Comparison of ENCODE assay signal across 25 mouse cellular contexts in genomic region chr12:72592991-72593390, GRCm38 (mm10). TPM values are rescaled to one million over a fixed set of nuclear protein-coding genes. Genes with fewer than 3 reads are reported as not detected.
"Had no signal": no experiment of that assay in that cellular context is flagged by ENCODE, and none has a peak within 500 bp of the region (broad histone marks: within the 10 kb centered on the region; RNA-seq: fewer than 3 reads in every experiment).

No protein-coding gene starts in this region.

- H3K36me3 ChIP-seq: neural tube, embryonic 13.5 days; neural tube, embryonic 15.5 days; stomach, embryonic 15.5 days had no signal

- DNase-seq: retina, postnatal 1 day; right cerebral cortex, adult 18-20 months; right cerebral cortex, postnatal 14 days; right cerebral cortex, postnatal 25 days; right cerebral cortex, postnatal 4 days; spleen, adult 18-20 months; thymus, adult 18-20 months; thymus, adult 2 months; thymus, postnatal 14 days; thymus, postnatal 25 days; thymus, postnatal 36 days; thymus, postnatal 4 days had no signal

- H3K4me2 ChIP-seq: neural tube, embryonic 13.5 days; neural tube, embryonic 15.5 days; stomach, embryonic 15.5 days had no signal

- H3K27ac ChIP-seq: neural tube, embryonic 13.5 days; neural tube, embryonic 15.5 days; stomach, embryonic 15.5 days; stomach, postnatal 0 days had no signal

- H3K4me1 ChIP-seq: neural tube, embryonic 13.5 days; neural tube, embryonic 15.5 days; stomach, embryonic 15.5 days had no signal

- H3K9me3 ChIP-seq: neural tube, embryonic 13.5 days; neural tube, embryonic 15.5 days; stomach, embryonic 15.5 days had no signal

- H3K9ac ChIP-seq: neural tube, embryonic 13.5 days; neural tube, embryonic 15.5 days; stomach, embryonic 15.5 days had no signal

- H3K27me3 ChIP-seq: neural tube, embryonic 13.5 days; neural tube, embryonic 15.5 days; stomach, embryonic 15.5 days had no signal

- H3K4me3 ChIP-seq: neural tube, embryonic 13.5 days; neural tube, embryonic 15.5 days; stomach, embryonic 15.5 days had no signal

RNA-seq across cellular contexts. Expression of gene Gm4756, which starts 56.5 kb away (rescaled TPM):
- total RNA-seq: neutrophil, adult 5-6 weeks had no signal
- polyA plus RNA-seq: neural tube, embryonic 13.5 days; neural tube, embryonic 14.5 days; neural tube, embryonic 15.5 days; small intestine, adult 2 months; spleen, adult 2 months; stomach, embryonic 14.5 days; stomach, embryonic 15.5 days; stomach, embryonic 16.5 days; stomach, postnatal 0 days; testis, adult 2 months; thymus, adult 2 months; thymus, postnatal 0 days; urinary bladder, adult 2 months had no signal
